Mouse (Mus musculus) brain, embryonic 14.5 days (tissue): ENCODE measurements around the gene Macf1.

Source experiments
- CTCF ChIP-seq: fragments of 200-500 bp; IDR thresholded peaks from 2 replicates; pipeline ENCODE4 v1.5.1; 2012; ENCODE audit warnings: inconsistent platforms, mild to moderate bottlenecking, moderate library complexity, borderline replicate concordance; ENCODE audit not compliant: insufficient read depth, insufficient read length; ENCODE audit errors: extremely low read depth
- POLR2A ChIP-seq: fragments of 200-500 bp; IDR thresholded peaks from 2 replicates; pipeline ENCODE4 v1.6.1; 2012; ENCODE audit warnings: mild to moderate bottlenecking, inconsistent platforms, borderline replicate concordance; ENCODE audit not compliant: poor library complexity, insufficient read depth, insufficient read length, severe bottlenecking; ENCODE audit errors: extremely low read depth

DNA sequence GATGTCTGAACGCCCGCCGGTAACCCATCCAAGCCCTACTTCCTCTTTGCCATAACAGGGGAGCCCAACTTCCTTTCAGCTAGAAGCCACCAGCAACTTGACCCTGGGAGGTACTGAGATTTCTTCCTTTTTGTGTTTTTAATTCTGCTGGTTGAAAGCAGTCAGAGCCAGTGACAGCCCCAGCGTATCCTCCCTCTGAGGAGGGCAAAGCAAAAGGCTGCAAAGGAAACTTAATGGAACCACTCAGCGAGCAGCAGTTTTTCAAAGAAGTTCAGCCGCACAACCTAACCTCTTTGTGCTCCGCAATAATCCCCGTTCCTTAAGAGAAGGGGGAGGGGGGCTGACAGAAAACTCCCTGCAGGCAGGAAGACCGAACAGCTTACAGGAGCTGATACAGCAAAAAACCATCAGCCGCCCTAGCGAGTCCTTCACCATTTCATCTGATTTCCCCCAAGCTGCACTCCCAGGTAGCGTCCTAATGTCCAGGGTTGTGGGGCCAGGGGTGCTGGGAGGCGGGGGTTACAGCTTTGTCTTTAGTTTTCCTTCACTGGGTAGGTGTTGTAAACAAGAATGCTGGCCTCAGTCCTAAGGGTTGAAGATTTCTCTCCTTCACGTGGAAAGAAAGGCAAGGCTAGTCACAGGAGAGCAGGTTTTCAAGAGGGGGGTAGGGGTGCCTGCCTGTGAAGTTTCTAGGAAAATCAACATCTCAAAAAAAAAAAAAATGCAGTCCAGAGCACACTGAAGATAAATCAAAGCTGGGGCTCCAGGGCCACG is 21.1 kb downstream of the Macf1 start:
- TF ChIP-seq CTCF (no peak), POLR2A (no peak)
